Mouse (Mus musculus): ENCODE data around the gene Nrxn1. TPM values are rescaled to one million over a fixed set of nuclear protein-coding genes. Genes with fewer than 3 reads are reported as not detected.

The Nrxn1 gene
- total and polyA plus RNA-seq, 3 experiments = 0.22 TPM; not detected in 2

DNA sequence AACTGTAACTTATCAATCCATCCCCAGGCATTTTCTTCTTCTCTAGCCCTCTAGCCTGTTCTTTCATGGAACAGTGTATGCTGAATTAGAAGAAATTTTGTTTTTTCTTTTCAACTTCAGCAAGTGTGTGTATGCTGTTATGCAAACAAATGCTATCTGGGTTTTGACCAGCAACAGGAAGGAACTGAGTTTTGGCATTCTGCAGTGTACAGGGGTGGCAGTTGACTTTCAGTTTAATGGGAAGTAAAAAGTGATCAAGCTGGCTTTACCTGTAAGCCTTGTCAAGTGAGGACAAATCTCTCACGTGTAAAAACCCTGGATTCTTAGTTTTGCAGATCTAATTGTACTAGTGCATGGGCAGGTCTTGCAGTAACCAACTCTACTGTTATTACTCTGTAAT lies 95.2 kb downstream of the Nrxn1 start:
- Histone ChIP-seq H3K36me3 (replicated peaks) (no peaks in the 10 kb centered on the region), H3K4me1 (ENCODE audit: insufficient read depth, low read depth, low read length) (no peaks in the 10 kb centered on the region), H3K4me3 (ENCODE audit: low read depth, low read length) (no peak overlapping the region), H3K27me3 (ENCODE audit: insufficient read depth, low read length) (no peaks in the 10 kb centered on the region), H3K9me3 (replicated peaks) (no peaks in the 10 kb centered on the region)
- TF ChIP-seq GATA1 (IDR thresholded peaks at IDR 0.05; ENCODE audit: borderline replicate concordance, low read length) (no peak), TAL1 (conservative IDR thresholded peaks at IDR 0.05; ENCODE audit: low read depth, low read length) (no peak), POLR2AphosphoS5 (IDR thresholded peaks at IDR 0.05; ENCODE audit: insufficient replicate concordance, low read depth, low read length) (no peak), GATA2 (IDR thresholded peaks at IDR 0.05; ENCODE audit: borderline replicate concordance, low read depth, low read length) (no peak), CTCF (IDR thresholded peaks at IDR 0.05; ENCODE audit: low read depth, low read length) (no peak)
- ATAC-seq (ENCODE audit: extremely low read depth, insufficient number of reproducible peaks, low FRiP score, poor library complexity, severe bottlenecking) = no peak
- DNase-seq (ENCODE audit: low spot score) = no peak

DNA sequence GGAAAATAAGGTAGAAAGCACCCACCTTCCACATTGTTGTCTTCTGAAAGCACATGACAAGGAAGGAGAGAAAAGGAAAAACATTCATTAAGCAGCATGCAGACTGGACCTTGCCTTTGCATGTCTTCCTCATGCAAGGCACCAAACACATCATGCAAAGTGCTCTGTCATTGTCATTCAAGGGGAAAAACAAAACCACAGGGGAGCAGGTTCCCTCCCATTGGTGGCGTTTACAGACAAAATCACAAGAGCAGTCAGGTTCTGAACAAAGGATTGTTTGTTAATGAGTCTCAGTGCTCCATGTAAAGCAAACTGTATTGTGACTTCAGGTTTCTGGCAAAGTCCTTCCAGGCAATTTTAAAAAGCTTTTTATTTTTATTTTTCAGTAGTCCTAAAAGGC lies 97.4 kb downstream of the Nrxn1 start:
- Histone ChIP-seq H3K9me3 (replicated peaks) (no peaks in the 10 kb centered on the region), H3K36me3 (replicated peaks) (no peaks in the 10 kb centered on the region), H3K27me3 (ENCODE audit: insufficient read depth, low read length) (no peaks in the 10 kb centered on the region), H3K4me1 (ENCODE audit: insufficient read depth, low read depth, low read length) (no peaks in the 10 kb centered on the region), H3K4me3 (ENCODE audit: low read depth, low read length) (no peak overlapping the region)
- TF ChIP-seq GATA1 (IDR thresholded peaks at IDR 0.05; ENCODE audit: borderline replicate concordance, low read length) (no peak), POLR2AphosphoS5 (IDR thresholded peaks at IDR 0.05; ENCODE audit: insufficient replicate concordance, low read depth, low read length) (no peak), TAL1 (conservative IDR thresholded peaks at IDR 0.05; ENCODE audit: low read depth, low read length) (no peak)
- no peak for ATAC-seq (ENCODE audit: extremely low read depth, insufficient number of reproducible peaks, low FRiP score, poor library complexity, severe bottlenecking)
- DNase-seq (ENCODE audit: low spot score) = no peak

DNA sequence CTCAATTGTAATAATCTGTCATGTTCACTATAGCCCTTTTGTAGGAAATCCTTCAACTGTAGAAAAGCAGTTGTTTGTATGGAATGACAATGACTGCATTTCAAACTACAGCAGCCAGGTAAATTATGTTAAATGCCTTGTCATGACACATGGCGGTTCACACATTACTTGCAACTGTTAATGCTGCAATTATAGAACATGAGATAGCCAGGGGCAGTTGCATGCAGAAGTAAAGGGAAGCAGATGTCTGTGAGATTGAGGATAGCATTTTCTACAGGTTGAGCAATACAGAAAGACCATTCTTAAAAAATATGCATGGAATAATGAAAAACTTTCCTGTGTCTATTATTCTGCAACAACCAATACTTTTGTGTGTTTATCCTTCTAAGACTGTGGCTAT lies 98.6 kb downstream of the Nrxn1 start:
- Histone ChIP-seq H3K36me3 (replicated peaks) (no peaks in the 10 kb centered on the region), H3K9me3 (replicated peaks) (no peaks in the 10 kb centered on the region), H3K4me1 (ENCODE audit: insufficient read depth, low read depth, low read length) (no peaks in the 10 kb centered on the region), H3K27me3 (ENCODE audit: insufficient read depth, low read length) (no peaks in the 10 kb centered on the region), H3K4me3 (ENCODE audit: low read depth, low read length) (no peak overlapping the region)
- ATAC-seq (ENCODE audit: extremely low read depth, insufficient number of reproducible peaks, low FRiP score, poor library complexity, severe bottlenecking) = no peak
- TF ChIP-seq POLR2AphosphoS5 (IDR thresholded peaks at IDR 0.05; ENCODE audit: insufficient replicate concordance, low read depth, low read length) (no peak), CTCF (IDR thresholded peaks at IDR 0.05; ENCODE audit: low read depth, low read length) (no peak), GATA1 (IDR thresholded peaks at IDR 0.05; ENCODE audit: borderline replicate concordance, low read length) (no peak), GATA2 (IDR thresholded peaks at IDR 0.05; ENCODE audit: borderline replicate concordance, low read depth, low read length) (no peak)
- no peak for DNase-seq (ENCODE audit: low spot score)

DNA sequence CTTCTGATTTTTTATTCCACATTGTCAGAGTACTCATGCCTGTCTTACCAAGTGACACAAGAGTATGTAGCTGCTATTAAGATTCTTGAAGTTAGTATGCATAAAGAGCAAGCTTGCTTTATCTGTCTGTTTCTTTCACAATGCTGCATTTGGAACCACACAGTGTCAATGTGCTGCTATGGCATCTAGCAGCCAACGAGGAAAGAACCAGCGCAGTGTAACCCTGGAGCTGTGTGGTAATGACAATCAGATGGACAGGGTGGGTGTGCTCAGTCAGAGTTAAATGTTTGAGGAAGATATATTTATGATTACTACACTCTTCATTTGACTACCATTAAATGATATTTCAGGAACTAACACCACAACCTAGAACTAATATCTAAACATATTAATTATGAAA lies 102.1 kb downstream of the Nrxn1 start:
- Histone ChIP-seq H3K27me3 (ENCODE audit: insufficient read depth, low read length) (no peaks in the 10 kb centered on the region), H3K4me1 (ENCODE audit: insufficient read depth, low read depth, low read length) (no peaks in the 10 kb centered on the region), H3K9me3 (replicated peaks) (no peaks in the 10 kb centered on the region), H3K36me3 (replicated peaks) (no peaks in the 10 kb centered on the region), H3K4me3 (ENCODE audit: low read depth, low read length) (no peak overlapping the region)
- TF ChIP-seq GATA2 (IDR thresholded peaks at IDR 0.05; ENCODE audit: borderline replicate concordance, low read depth, low read length) (no peak), CTCF (IDR thresholded peaks at IDR 0.05; ENCODE audit: low read depth, low read length) (no peak), TAL1 (conservative IDR thresholded peaks at IDR 0.05; ENCODE audit: low read depth, low read length) (no peak), POLR2AphosphoS5 (IDR thresholded peaks at IDR 0.05; ENCODE audit: insufficient replicate concordance, low read depth, low read length) (no peak), GATA1 (IDR thresholded peaks at IDR 0.05; ENCODE audit: borderline replicate concordance, low read length) (no peak)
- DNase-seq (ENCODE audit: low spot score) (no peak), ATAC-seq (ENCODE audit: extremely low read depth, insufficient number of reproducible peaks, low FRiP score, poor library complexity, severe bottlenecking) (no peak)

DNA sequence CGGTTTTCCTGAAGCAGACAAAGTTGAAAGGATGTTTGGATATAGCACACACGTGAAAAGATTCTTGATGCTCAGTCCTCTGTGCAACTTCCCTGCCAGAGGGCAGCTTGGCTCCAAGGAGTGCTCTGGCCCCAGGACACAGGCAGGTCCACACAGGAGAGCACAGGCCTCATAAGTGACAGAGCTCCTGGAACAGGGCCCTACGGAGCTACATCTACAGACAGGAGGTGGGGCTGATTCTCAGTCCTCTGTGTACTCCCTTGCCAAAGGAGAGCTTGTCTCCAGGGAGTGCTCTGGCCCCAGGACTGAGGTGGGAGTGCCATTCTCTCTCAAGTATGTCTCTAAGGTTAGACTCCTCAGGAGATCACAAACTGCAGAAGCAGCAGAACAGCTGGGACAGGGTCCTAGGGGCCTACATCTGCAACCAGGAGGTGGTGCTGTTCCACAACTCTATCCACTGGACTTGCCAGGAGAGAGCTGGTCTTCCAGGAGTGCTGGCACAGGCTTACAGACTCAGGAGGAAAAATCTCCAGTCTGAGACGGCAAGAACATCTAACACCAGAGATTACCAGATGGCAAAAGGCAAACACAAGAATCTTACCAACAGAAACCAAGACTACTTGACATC lies 129.9 kb downstream of the Nrxn1 start:
- Histone ChIP-seq H3K9me3 (replicated peaks) (peaks cover 6% of the 10 kb centered on the region; the same call in 1 of the 2 replicates), H3K4me3 (ENCODE audit: low read depth, low read length) (no peak overlapping the region), H3K27me3 (ENCODE audit: insufficient read depth, low read length) (no peaks in the 10 kb centered on the region), H3K36me3 (replicated peaks) (no peaks in the 10 kb centered on the region), H3K4me1 (ENCODE audit: insufficient read depth, low read depth, low read length) (no peaks in the 10 kb centered on the region)
- no peak for DNase-seq (ENCODE audit: low spot score)
- TF ChIP-seq TAL1 (conservative IDR thresholded peaks at IDR 0.05; ENCODE audit: low read depth, low read length) = no peak
- TF ChIP-seq GATA2 (IDR thresholded peaks at IDR 0.05; ENCODE audit: borderline replicate concordance, low read depth, low read length) = no peak
- ATAC-seq (ENCODE audit: extremely low read depth, insufficient number of reproducible peaks, low FRiP score, poor library complexity, severe bottlenecking) = no peak

DNA sequence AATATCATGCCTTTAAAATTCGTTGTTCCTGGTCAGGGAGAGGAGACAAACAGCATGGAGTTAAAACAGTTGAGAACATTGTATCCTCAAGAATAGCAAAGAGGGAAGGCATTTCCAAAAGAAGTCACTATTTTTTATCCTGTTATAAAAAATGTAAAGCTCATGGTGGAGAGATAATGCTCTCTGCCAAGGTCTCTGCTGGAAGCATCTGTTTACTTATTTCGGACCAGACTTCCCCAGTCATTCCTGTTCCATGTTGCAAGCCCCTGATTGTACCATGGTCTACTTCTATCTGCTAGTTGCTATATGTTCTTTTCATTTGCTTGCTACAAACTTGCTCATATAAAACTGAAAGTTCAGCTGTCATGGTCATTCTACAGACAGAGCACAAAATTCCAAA lies 137.7 kb downstream of the Nrxn1 start:
- no peak for TF ChIP-seq TAL1 (conservative IDR thresholded peaks at IDR 0.05; ENCODE audit: low read depth, low read length)
- no peak for TF ChIP-seq GATA1 (IDR thresholded peaks at IDR 0.05; ENCODE audit: borderline replicate concordance, low read length)
- TF ChIP-seq GATA2 (IDR thresholded peaks at IDR 0.05; ENCODE audit: borderline replicate concordance, low read depth, low read length) = no peak
- TF ChIP-seq CTCF (IDR thresholded peaks at IDR 0.05; ENCODE audit: low read depth, low read length) = no peak
- TF ChIP-seq POLR2AphosphoS5 (IDR thresholded peaks at IDR 0.05; ENCODE audit: insufficient replicate concordance, low read depth, low read length) = no peak
- no peak overlapping the region for H3K4me3 ChIP-seq (ENCODE audit: low read depth, low read length)
- no peak for ATAC-seq (ENCODE audit: extremely low read depth, insufficient number of reproducible peaks, low FRiP score, poor library complexity, severe bottlenecking)

DNA sequence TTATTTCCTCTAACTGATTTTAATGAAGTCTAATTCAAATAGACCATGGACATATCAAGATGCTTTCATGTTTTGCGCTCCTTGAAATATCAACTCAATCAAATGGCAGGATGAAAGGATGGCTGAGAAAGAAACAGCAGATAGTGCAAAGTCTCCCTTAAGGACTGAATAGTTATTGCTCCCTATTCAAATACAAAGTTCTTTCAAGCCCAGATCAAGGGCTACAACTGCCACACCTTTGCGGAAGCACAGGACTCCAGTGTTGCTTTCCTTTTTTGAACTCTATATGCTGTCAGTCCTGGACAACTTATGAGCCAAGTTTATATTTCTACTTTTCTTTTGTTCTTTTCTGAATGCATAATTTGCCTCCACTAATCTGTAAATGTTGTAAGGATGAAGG lies 157.9 kb downstream of the Nrxn1 start:
- no peak overlapping the region for H3K4me3 ChIP-seq (ENCODE audit: low read depth, low read length)
- no peaks in the 10 kb centered on the region for H3K4me1 ChIP-seq (ENCODE audit: insufficient read depth, low read depth, low read length)
- ATAC-seq (ENCODE audit: extremely low read depth, insufficient number of reproducible peaks, low FRiP score, poor library complexity, severe bottlenecking) = no peak
- TF ChIP-seq CTCF (IDR thresholded peaks at IDR 0.05; ENCODE audit: low read depth, low read length) (no peak), GATA2 (IDR thresholded peaks at IDR 0.05; ENCODE audit: borderline replicate concordance, low read depth, low read length) (no peak), TAL1 (conservative IDR thresholded peaks at IDR 0.05; ENCODE audit: low read depth, low read length) (no peak), POLR2AphosphoS5 (IDR thresholded peaks at IDR 0.05; ENCODE audit: insufficient replicate concordance, low read depth, low read length) (no peak), GATA1 (IDR thresholded peaks at IDR 0.05; ENCODE audit: borderline replicate concordance, low read length) (no peak)
- DNase-seq (ENCODE audit: low spot score) = no peak
- H3K9me3 ChIP-seq (replicated peaks) = no peaks in the 10 kb centered on the region
- H3K27me3 ChIP-seq (ENCODE audit: insufficient read depth, low read length) = no peaks in the 10 kb centered on the region
- no peaks in the 10 kb centered on the region for H3K36me3 ChIP-seq (replicated peaks)

More for the DNA sequence above, 137.7 kb downstream of the Nrxn1 start:
- Histone ChIP-seq H3K27me3 (ENCODE audit: insufficient read depth, low read length) (no peaks in the 10 kb centered on the region), H3K4me1 (ENCODE audit: insufficient read depth, low read depth, low read length) (no peaks in the 10 kb centered on the region), H3K9me3 (replicated peaks) (0 out of 2 replicates have a peak, but pooled peaks cover 1% of the 10 kb centered on the region), H3K36me3 (replicated peaks) (no peaks in the 10 kb centered on the region)
- no peak for DNase-seq (ENCODE audit: low spot score)

Data from G1E (cell line).